Mouse (Mus musculus) megakaryocyte-erythroid progenitor cell, adult 5-6 weeks (primary cell): Measurements from ENCODE around the gene Clptm1l. TPM values are rescaled to one million over a fixed set of nuclear protein-coding genes. Genes with fewer than 3 reads are reported as not detected.

Experiments
- ATAC-seq: replicated peaks from 2 replicates; pipeline ENCODE4 v1.8.0; 2016; ENCODE audit warnings: mild to moderate bottlenecking, inconsistent platforms; ENCODE audit not compliant: severe bottlenecking, poor library complexity, low FRiP score, low TSS enrichment
- total RNA-seq, 2 experiments: library from RNA; stranded (forward) in 1 of 2; stranded (reverse) in 1 of 2; fragments of 200-1000, 215-1000 nt in 1 of 2; fragments of >200 nt in 1 of 2; fragmentation: Nextera tagmentation in 1 of 2; gene quantifications; 2 replicates each; pipeline ENCODE4 v1.2.3; 2014 to 2017

Gene Clptm1l
- total RNA-seq (2014; fragmentation: Nextera tagmentation): 130 and 134 TPM in 2 replicates
- total RNA-seq (2017): 86.7 and 87.6 TPM in 2 replicates

DNA sequence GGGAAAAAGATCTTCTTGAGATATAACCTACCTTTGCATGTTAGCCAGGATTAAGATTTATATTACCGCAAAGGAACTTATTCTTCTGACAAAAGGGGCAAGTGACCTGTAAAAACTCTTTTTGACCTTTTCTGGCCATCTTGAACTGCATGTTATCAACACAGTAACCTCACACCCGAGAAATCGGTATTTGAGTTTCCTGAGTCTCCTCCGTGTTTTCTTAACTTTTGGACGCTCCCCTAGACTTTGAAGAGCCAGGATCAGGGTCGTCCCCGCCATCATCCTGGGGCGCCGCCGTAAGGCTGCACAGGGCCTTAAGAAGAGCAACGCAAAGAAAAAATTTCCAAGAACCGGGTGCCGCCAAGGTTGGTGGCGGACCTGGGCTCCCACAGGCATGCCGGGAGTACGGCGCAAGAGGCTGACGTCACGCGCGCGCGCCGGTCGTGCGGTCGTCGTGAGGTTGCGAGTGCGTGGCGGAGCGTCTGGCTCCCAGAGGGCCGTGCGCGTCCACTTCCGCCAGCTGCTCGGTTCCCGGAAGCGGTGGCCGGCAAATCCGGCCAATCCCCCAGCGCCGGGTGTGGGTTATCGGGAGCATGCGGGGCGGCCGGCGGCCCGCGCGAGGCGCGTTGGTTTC lies at the start of gene Clptm1l:
Gene Clptm1l (plus strand): TSS at position 485 of the 634 bp plus-strand sequence.
- ATAC-seq: peak; percentile 95

DNA sequence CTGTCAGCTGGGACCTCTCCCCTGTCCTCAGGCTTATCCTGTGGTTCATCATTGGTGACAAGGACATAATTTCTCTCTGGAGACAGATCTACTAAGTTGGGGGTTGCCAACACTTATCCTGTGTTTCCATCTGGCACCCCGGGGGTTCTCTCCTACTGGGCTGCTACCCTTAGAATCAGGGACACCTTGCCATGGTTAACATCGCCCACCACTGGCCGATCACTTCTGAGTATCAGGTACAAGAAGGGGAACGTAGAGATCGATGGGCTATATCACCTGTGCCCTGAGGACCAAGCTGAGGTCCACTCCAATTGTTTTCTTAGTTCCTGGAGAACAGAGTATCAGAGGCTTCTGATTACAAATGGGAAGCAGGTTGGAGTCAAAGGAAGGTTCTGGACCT lies 39.6 kb upstream of the Clptm1l start:
- ATAC-seq: no peak

DNA sequence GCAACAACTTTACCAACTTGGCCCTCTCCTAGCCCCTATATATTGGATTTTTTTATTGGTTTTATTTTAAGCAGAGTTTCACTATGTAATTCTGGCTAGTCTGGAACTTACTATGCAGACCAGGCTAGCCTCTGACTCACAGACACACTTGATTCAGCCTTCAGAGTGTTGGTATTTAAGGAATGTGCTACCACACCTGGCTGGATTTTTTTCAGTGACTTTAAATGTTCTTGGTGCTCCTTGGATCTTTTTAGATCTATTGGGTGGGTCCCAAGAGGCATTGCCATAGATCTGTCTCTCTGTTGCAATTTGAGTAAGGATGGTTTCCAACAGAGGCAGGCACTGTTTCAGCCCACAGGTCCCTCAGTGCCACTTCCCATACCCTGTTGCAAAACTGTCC lies 28.8 kb upstream of the Clptm1l start:
- ATAC-seq: no peak

DNA sequence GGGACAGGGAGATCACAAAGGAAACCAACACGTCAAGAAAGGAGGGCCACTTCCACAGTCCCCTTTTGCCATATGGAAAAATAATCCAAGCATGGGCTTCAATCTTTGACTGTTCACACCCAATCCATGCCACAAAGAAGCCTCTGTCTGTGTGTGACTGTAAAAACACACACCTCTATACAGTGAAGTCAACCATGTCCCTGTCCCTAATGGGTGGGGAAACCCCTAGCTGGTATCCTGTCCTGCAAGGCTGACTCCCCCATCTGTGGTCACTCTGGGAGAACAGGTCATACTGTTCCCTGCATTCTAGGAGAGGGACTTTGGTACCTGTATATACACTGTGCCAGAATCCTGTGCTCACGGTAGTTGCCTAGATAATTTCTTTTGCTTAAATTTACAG lies 26.5 kb upstream of the Clptm1l start:
- no peak for ATAC-seq

DNA sequence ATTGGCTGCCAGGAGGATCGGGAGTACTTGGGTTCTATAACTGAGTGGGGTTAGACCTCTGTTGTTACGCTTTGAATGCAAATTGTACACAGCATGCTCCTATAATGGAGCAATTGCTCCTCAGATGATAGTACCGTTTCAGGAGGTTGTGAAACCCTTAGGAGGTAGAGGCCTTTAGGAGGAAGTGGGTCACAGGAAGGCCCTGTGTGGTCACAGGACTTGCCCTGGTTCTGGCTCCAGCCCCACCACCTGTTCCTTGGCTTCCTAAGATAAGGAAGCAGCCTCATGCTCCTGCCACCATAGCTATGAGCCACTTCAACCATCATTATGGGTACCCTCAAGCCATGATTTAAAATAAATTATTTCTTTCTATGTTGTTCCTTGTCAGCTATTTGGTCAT lies 12.3 kb upstream of the Clptm1l start:
- no peak for ATAC-seq

DNA sequence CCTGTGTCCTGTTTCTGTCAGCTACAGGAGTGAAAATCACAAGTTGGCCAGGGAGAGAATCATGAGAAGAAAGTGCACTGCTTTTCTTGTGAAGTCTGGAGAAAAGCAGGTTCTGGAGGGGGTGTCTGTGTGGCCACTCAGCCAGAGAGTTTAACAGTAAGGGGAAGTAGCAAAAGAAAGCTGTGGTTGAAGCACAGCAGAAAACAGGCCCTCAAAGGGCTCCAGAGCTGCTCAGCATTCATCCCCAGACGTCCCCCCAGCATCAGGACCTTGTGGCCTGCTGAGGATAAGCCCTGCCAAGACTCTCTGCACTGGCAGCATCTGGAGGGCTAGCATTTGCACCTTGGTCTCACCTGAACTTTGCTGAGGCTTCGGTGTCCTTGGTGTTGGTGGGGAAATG lies 11.3 kb upstream of the Clptm1l start:
- no peak for ATAC-seq

DNA sequence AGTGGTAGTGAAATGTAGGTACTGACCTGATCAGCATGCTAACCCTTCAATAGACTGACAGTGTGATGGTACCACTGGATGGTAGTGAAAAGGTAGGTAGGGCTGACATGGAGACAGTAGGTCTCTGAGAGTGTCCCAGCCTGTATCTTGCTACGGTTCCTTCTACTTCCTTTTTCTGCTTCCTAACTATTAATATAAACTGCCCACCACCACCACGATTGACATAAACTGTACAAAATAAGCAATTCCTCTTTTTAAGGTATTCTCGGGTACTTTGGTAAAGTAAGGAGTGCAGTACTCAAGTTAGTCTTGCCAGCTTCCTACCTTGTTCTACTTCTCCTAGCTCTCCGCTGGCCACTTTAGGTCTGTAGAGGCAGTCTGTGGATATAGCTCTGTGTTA lies 7.5 kb upstream of the Clptm1l start:
- ATAC-seq: no peak

DNA sequence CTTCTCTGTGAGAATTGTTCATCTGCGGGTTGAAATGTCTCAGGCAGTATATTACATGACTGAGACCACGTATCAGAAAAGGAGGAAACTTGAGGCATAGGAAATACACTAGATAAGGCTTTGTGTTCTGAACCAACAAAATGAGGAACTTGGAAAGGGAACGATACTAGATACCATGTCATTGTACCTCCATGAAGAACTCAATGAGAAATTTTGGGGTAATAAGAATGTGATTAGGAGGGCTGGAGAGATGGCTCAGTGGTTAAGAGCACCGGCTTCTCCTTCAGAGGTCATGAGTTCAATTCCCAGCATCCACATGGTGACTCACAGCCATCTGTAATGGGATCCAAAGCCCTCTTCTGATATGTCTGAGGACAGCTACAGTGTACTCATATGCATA lies 3.6 kb upstream of the Clptm1l start:
- ATAC-seq: no peak

DNA sequence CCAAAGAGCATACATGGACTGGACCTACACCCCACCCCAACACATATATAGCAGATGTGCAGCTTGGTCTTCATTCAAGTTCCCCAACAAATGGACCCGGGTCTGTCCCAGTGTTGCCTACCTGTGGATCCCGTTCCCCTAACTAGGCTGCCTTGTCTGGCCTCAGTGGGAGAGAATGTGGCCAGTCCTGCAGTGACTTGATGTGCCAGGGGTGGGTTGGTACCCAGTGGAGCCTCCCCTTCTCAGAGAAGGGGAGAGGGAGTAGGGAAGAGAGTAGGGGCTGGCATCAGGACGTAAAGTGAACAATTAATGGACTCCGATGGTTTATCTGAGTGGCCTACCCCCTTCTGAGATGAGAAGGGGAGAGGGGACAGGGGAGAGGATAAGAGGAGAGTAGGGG lies 760 bp upstream of the Clptm1l start:
- ATAC-seq: no peak

DNA sequence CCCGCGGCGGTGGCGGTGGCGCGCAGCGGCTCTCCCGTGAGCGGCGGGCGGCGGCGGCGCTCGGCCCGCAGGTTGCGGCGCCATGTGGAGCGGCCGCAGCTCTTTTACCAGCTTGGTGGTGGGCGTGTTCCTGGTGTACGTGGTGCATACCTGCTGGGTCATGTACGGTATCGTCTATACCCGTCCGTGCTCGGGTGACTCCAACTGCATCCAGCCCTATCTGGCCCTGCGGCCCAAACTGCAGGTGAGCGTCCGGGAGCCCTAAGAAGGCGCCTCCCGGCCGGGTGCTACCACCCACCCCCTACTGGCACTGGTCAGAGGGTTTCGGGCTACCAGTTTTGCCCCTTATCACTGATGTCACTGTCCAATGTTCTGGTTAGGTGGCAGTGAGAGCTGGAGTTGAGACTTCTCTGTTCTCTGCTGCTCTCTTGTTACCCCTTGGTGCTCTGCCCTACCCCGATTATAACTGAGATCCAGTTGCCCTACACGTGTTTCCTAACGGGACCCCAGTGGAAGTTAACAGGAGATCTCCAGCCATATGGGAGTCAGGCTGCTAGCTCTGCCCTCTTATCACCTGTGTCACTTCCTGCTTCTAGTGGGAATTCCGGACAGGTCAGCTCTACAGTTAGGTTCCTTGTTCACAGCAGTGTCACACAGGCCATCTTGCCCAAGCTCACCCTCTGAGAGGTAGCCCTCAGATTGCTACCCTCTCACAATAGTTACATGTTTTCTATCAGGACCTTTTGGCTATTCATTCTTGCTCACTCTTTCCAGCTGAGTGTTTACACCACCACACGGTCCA lies 551 bp downstream of the Clptm1l start:
- peak; percentile 36 for ATAC-seq

DNA sequence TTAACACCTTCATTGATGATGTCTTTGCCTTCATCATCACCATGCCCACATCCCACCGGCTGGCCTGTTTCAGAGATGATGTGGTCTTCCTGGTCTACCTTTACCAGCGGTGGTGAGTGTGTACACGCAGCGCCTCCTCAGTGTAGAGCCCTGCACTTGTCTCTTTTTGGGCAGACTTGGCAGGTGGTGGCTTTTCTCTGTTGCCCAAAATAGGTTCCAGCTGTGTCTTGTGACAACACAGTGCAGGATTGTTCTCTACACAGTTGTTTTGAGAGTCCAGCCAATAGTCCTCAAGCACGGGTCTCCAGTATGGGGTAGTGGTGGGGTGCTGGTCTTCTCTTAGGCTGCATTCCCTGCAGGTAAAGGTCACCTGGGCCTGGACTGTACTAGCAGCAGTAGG lies 14.6 kb downstream of the Clptm1l start:
- ATAC-seq: no peak

DNA sequence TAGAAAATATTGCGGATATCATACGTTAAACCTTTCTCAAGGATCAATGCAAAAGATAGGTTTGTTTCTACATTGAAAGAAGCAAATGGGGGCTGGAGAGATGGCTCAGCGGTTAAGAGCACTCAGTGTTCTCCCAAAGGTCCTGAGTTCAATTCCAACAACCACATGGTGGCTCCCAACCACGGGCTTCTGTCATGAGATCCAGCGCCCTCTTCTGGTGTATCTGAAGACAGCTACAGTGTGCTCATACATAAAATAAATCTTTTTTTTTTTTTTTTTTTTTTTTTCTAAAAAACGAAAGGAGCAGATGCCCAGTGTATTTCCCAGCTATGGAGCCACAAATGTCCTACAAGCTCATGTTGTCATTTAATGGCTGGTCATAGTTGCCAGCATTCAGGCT lies 16.8 kb downstream of the Clptm1l start:
- no peak for ATAC-seq

DNA sequence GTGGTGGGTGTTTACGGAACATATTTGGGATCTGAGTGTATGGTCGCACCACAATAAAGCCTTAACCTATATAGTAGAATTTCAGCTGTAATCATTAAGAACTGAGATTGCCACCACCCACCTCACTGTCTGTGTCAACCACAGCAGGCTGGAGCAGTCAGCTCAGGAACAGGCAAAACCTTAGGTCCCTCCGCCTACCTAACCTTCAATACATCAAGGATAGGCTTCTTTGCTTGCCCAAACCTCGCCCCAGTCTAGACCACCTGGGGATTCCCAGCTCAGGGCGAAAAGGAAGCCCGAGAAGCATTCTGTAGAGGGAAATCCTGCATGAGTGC lies 22.6 kb downstream of the Clptm1l start:
- no peak for ATAC-seq

DNA sequence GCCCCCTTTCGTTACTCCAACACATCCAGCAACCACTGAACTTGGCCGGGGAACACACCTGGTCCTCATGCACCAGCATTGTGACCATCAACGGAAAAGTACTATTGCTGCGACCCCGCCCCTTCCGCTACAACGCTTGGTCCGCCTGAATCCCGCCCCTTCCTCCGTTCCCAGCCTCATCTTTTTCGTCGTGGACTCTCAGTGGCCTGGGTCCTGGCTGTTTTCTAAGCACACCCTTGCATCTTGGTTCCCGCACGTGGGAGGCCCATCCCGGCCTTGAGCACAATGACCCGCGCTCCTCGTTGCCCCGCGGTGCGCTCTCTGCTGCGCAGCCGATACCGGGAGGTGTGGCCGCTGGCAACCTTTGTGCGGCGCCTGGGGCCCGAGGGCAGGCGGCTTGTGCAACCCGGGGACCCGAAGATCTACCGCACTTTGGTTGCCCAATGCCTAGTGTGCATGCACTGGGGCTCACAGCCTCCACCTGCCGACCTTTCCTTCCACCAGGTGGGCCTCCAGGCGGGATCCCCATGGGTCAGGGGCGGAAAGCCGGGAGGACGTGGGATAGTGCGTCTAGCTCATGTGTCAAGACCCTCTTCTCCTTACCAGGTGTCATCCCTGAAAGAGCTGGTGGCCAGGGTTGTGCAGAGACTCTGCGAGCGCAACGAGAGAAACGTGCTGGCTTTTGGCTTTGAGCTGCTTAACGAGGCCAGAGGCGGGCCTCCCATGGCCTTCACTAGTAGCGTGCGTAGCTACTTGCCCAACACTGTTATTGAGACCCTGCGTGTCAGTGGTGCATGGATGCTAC lies 23.1 kb downstream of the Clptm1l start, which contains the start of gene Tert:
Gene Tert (plus strand): TSS at position 167 of the 805 bp plus-strand sequence.
- ATAC-seq: peak; percentile 48

DNA sequence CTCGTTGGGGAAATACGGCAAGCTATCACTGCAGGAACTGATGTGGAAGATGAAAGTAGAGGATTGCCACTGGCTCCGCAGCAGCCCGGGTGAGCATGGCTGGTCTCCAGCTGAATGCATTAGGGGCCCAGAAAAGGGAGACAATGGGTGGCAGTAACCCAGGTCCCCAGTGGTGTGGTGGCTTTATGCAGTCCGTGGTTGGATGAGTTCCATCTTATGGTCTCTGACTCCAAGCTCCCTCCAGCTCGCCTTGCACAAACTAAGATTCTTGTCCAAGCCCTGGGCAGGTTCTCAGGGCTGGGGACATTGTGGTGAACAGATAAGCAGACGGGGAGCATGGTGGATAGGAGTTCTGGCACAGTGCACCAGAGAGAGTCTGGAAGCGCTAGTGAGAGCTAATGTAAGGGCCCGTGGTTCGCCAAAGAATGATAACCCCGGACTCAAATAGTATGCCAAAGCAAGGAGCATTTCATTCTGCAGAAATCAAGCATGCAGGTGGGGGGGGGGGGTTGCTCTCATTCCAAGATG lies 24.8 kb downstream of the Clptm1l start:
- peak; percentile 87 for ATAC-seq

DNA sequence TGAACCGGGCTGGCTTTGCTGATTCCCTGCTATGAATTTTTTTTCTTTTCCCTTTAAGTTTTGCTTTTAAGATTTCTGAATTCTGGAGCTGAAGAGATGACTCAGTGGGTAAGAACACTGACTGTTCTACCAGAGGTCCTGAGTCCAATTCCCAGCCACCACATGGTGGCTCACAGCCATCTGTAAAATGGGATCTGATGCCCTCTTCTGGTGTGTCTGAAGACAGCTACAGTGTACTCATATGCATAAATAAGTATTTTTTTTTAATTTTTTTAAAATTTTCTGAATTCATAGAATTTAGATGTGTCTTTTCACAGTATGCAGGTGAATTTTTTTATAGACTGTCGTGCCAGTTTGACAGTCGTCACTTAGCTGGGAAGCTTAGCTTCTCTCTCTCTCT lies 28.0 kb downstream of the Clptm1l start:
- no peak for ATAC-seq

DNA sequence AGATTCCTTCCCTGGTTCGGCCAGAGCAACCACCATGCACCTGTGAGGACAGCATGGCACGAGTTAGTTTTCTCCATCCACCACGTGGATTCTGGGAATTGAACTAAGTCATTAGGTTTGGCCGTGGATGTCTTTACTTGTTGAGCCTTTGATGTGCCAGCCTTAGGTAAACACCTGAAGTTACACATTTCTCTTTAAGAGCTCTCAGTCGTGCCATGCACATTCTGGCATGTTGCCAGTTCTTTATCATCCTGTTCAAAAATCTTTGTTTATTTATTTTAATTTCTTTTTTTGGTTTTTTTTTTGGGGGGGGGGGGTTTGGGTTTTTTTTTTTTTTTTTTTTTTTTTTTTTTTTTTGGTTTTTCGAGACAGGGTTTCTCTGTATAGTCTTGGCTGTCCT lies 34.0 kb downstream of the Clptm1l start:
- no peak for ATAC-seq

DNA sequence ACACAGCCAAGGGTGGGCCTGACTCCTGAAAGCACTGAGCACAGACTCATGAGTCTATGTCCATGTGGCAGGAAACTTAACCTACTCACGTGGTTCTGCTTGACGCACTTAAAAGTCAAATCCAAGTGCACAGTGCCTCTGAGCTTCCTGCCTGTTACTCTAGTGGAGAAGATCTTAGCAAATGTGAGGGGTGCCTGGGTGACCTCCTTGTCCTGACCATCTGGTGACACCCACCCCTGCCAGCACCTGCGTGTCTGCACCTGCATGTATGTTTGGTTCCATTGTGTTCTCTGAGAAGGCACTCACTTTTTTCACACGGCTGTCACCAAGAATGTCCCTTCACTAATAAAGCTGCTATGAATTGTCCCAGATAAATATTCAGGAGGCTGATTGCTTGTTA lies 37.5 kb downstream of the Clptm1l start:
- ATAC-seq: no peak

DNA sequence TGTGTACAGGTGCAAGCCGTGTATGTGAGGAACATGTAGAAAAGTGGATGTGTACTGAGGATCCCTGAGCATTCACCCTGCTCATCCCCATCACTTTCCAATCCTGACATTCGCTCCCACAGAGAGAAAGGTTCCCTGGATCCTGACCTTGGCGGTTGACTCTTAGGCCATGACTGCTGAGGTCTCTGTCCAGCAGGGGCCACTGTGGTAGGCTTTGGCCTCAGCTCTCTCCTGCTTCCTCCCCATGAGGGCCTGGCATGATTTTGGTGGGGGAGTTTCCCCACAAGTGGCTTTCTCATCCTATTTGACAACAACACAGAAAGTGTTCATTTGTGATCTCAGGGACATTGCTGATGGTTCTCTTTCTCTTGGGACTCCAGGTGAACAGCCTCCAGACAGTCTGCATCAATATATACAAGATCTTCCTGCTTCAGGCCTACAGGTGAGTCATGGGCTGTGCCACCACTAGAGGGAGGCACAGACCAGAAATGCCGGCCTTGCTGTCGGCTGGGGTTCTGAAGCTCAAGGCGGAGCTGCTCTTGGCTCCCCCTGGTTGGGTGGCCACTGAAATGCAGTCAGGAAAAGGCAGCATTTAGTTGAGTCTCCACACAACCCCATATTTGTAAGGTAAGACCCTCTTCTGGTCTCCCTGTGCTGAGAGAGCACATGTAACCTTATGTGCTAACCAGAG lies 42.7 kb downstream of the Clptm1l start:
- peak; percentile 95 for ATAC-seq

DNA sequence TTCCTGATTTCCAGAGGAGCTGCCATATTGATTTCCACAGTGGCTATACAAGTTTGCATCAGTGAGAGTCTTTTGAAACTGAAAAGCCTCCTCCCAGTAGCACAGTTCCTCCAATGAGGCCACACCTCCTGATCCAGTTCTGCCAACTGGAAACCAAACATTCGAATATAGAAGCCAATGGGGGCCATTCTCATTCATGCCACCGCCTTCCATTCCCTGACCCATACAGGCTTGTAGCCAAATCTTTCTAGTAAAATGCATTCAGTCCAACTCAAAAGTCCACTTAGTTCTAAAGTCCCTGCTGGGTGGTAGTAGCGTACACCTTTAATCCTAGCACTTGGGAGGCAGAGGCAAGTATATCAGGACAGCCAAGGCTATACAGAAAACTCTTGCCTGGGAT lies 49.5 kb downstream of the Clptm1l start:
- ATAC-seq: no peak
